Mouse (Mus musculus): ENCODE measurements around the gene Mex3b. TPM values are rescaled to one million over a fixed set of nuclear protein-coding genes. Genes with fewer than 3 reads are reported as not detected.

Mex3b gene
- total and polyA plus RNA-seq, 3 experiments: 0.59 to 2.5 (median 2.1) TPM

- dilution Hi-C loops (cut with MboI; ENCODE audit: extremely low pct_ligation_motif_present, extremely low pct_unique_long_range_greater_than_20kb, low sequenced_read_pairs): no loop called here
- Histone ChIP-seq H3K4me1 (ENCODE audit: control insufficient read depth in 1 of 2, insufficient read depth in 2 of 2) (peaks cover 5 to 24% of the 10 kb centered on the region in 2 experiments; a peak in 3 of 4 replicates), H3K9me3 (replicated peaks; ENCODE audit: low read length) (no peaks in the 10 kb centered on the region), H3K79me2 (replicated peaks; ENCODE audit: control insufficient read depth, extremely low read depth, insufficient read depth, poor library complexity, severe bottlenecking) (no peaks in the 10 kb centered on the region), H3K4me3 (replicated peaks in 1 of 3; ENCODE audit: low read depth in 2 of 3, low read length in 2 of 3, poor library complexity in 1 of 3) (no peak overlapping the region), H3K27ac (ENCODE audit: insufficient read depth, low read depth) (no peak overlapping the region), H3K27me3 (replicated peaks) (no peaks in the 10 kb centered on the region), H3K36me3 (replicated peaks in 1 of 2; ENCODE audit: control insufficient read depth in 1 of 2, insufficient read depth in 1 of 2, low read length in 1 of 2) (no peaks in the 10 kb centered on the region), H3K4me2 (ENCODE audit: insufficient read depth, low read depth, poor library complexity, severe bottlenecking) (0 out of 2 replicates have a peak overlapping the region, but pooled peaks have one; percentile 19), H3K9ac (ENCODE audit: insufficient read depth, low read depth) (no peak overlapping the region)
- DNase-seq (ENCODE audit: extremely low read depth): peak; percentile 33
- in situ Hi-C loops (cut with MboI; ENCODE audit: low pct_ligation_motif_present, low pct_unique_long_range_greater_than_20kb, low sequenced_read_pairs): no loop called here
- peak; percentile 95 for TF ChIP-seq BHLHE40 (IDR thresholded peaks at IDR 0.05; ENCODE audit: low read depth, low read length)
- no peak for TF ChIP-seq MYC (IDR thresholded peaks at IDR 0.05; ENCODE audit: low read depth, low read length)
Measured at GRCm38 (mm10) chr7:82842222-82842920, 24.8 kb upstream of the Mex3b start.

GRCm38 (mm10) chr7:82850756-82851155 is 16.4 kb upstream of the Mex3b start:
- Histone ChIP-seq H3K79me2 (replicated peaks; ENCODE audit: control insufficient read depth, extremely low read depth, insufficient read depth, poor library complexity, severe bottlenecking) (no peaks in the 10 kb centered on the region), H3K27me3 (replicated peaks) (no peaks in the 10 kb centered on the region), H3K4me3 (replicated peaks in 1 of 3; ENCODE audit: low read depth in 2 of 3, low read length in 2 of 3, poor library complexity in 1 of 3) (no peak overlapping the region), H3K9me3 (replicated peaks; ENCODE audit: low read length) (no peaks in the 10 kb centered on the region), H3K27ac (ENCODE audit: insufficient read depth, low read depth) (no peak overlapping the region), H3K4me1 (ENCODE audit: control insufficient read depth in 1 of 2, insufficient read depth in 2 of 2) (peaks cover 0 to 25% of the 10 kb centered on the region in 2 experiments; a peak in 2 of 4 replicates), H3K36me3 (replicated peaks in 1 of 2; ENCODE audit: control insufficient read depth in 1 of 2, insufficient read depth in 1 of 2, low read length in 1 of 2) (no peaks in the 10 kb centered on the region), H3K4me2 (ENCODE audit: insufficient read depth, low read depth, poor library complexity, severe bottlenecking) (no peak overlapping the region), H3K9ac (ENCODE audit: insufficient read depth, low read depth) (no peak overlapping the region)
- dilution Hi-C loops (cut with MboI; ENCODE audit: extremely low pct_ligation_motif_present, extremely low pct_unique_long_range_greater_than_20kb, low sequenced_read_pairs): no loop called here
- in situ Hi-C loops (cut with MboI; ENCODE audit: low pct_ligation_motif_present, low pct_unique_long_range_greater_than_20kb, low sequenced_read_pairs): no loop called here
- no peak for TF ChIP-seq HCFC1 (IDR thresholded peaks at IDR 0.05; ENCODE audit: low read depth, low read length)
- TF ChIP-seq ETS1 (conservative IDR thresholded peaks at IDR 0.05; ENCODE audit: low read depth, low read length): no peak
- no peak for TF ChIP-seq RAD21 (IDR thresholded peaks at IDR 0.05; ENCODE audit: low read depth, low read length)
- no peak for TF ChIP-seq NELFE (IDR thresholded peaks at IDR 0.05; ENCODE audit: low read depth, low read length)
- TF ChIP-seq MAFK (IDR thresholded peaks at IDR 0.05; ENCODE audit: insufficient replicate concordance, low read length): no peak
- no peak for TF ChIP-seq BHLHE40 (IDR thresholded peaks at IDR 0.05; ENCODE audit: low read depth, low read length)
- TF ChIP-seq TBP (conservative IDR thresholded peaks at IDR 0.05; ENCODE audit: low read depth, low read length): no peak
- no peak for TF ChIP-seq MXI1 (IDR thresholded peaks at IDR 0.05; ENCODE audit: low read depth, low read length)
- no peak for TF ChIP-seq MEF2A (IDR thresholded peaks at IDR 0.05; ENCODE audit: borderline replicate concordance, low read depth, low read length)
- no peak for TF ChIP-seq USF2 (conservative IDR thresholded peaks at IDR 0.05; ENCODE audit: low read depth, low read length)
- no peak for TF ChIP-seq MAX (IDR thresholded peaks at IDR 0.05; ENCODE audit: low read length)
- TF ChIP-seq IRF4 (IDR thresholded peaks at IDR 0.05; ENCODE audit: low read depth, low read length): no peak
- no peak for TF ChIP-seq JUN (IDR thresholded peaks at IDR 0.05; ENCODE audit: insufficient read depth, low read depth, low read length)
- TF ChIP-seq UBTF (IDR thresholded peaks at IDR 0.05; ENCODE audit: low read depth, low read length): no peak
- no peak for TF ChIP-seq ZNF384 (IDR thresholded peaks at IDR 0.05; ENCODE audit: low read depth, low read length)
- TF ChIP-seq E2F4 (IDR thresholded peaks at IDR 0.05; ENCODE audit: insufficient replicate concordance, low read depth, low read length): no peak
- no peak for TF ChIP-seq TCF12 (IDR thresholded peaks at IDR 0.05; ENCODE audit: low read depth, low read length)
- TF ChIP-seq POLR2AphosphoS2 (IDR thresholded peaks at IDR 0.05; ENCODE audit: low read depth, low read length): no peak
- no peak for TF ChIP-seq MAZ (IDR thresholded peaks at IDR 0.05; ENCODE audit: low read depth, low read length)
- no peak for DNase-seq (ENCODE audit: extremely low read depth)

Measured in CH12.LX (cell line).